ENCODE assay signal across 30 mouse cellular contexts in the genomic region with DNA sequence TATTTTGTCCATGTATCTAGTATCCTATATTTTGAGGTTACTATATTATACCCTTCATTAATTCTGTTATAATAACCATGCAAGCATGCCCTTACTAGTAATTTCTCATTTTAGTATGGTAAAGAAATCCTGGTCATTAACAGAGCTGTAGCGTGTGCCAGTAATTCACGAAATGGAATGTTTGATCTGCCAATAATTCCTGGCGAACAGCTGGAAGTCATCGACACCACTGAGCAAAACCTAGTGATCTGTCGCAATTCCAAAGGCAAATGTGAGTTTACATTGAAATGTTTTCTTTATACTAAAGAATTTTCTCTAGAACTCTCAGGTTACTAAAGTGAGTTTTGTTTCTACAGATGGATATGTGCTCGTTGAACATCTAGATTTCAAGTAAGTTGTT.
DNase-seq lines count a peak whose midpoint lies in the region; ATAC-seq and TF ChIP-seq lines count a peak whose summit lies in the region.
"Had no signal": no experiment of that assay in that cellular context is flagged by ENCODE, and none has a peak within 500 bp of the region (broad histone marks: within the 10 kb centered on the region; RNA-seq: fewer than 3 reads in every experiment).

No protein-coding gene starts in this region.

- peaks cover 5% of the 10 kb centered on the region; the same call in 1 of the 2 replicates for H3K4me1 ChIP-seq in limb, embryonic 14.5 days (ENCODE audit: control insufficient read depth, insufficient read depth, low read length)
- H3K4me1 ChIP-seq in limb, embryonic 10.5 days = no peaks in the 10 kb centered on the region
- H3K4me1 ChIP-seq in lung, embryonic 16.5 days (replicated peaks; ENCODE audit: control insufficient read depth, insufficient read depth, low read length) = peaks cover 6% of the 10 kb centered on the region
- H3K4me1 ChIP-seq: forebrain, embryonic 12.5 days; heart, embryonic 12.5 days; heart, embryonic 15.5 days; hindbrain, embryonic 10.5 days; hindbrain, embryonic 13.5 days had no signal

- no peaks in the 10 kb centered on the region for H3K27me3 ChIP-seq in limb, embryonic 14.5 days (ENCODE audit: control insufficient read depth, insufficient read depth, low read length)
- H3K27me3 ChIP-seq in limb, embryonic 10.5 days (ENCODE audit: low read depth, poor library complexity, severe bottlenecking) = no peaks in the 10 kb centered on the region
- no peaks in the 10 kb centered on the region for H3K27me3 ChIP-seq in lung, embryonic 16.5 days (ENCODE audit: control insufficient read depth, insufficient read depth, low read depth, low read length)
- H3K27me3 ChIP-seq: CH12.LX; embryonic facial prominence, embryonic 12.5 days; forebrain, embryonic 12.5 days; forebrain, embryonic 15.5 days; heart, embryonic 12.5 days; heart, embryonic 15.5 days; hindbrain, embryonic 13.5 days had no signal

- no peaks in the 10 kb centered on the region for H3K9me3 ChIP-seq in limb, embryonic 14.5 days (ENCODE audit: control insufficient read depth, low read length)
- H3K9me3 ChIP-seq in limb, embryonic 10.5 days (replicated peaks) = no peaks in the 10 kb centered on the region
- H3K9me3 ChIP-seq in lung, embryonic 16.5 days (ENCODE audit: control insufficient read depth, low read length) = no peaks in the 10 kb centered on the region
- H3K9me3 ChIP-seq: embryonic facial prominence, embryonic 12.5 days; forebrain, embryonic 12.5 days; forebrain, embryonic 15.5 days; heart, embryonic 12.5 days; heart, embryonic 15.5 days; hindbrain, embryonic 10.5 days; hindbrain, embryonic 13.5 days had no signal

- no peak overlapping the region for H3K27ac ChIP-seq in limb, embryonic 14.5 days (replicated peaks; ENCODE audit: low read depth, low read length)
- no peak overlapping the region for H3K27ac ChIP-seq in limb, embryonic 10.5 days
- H3K27ac ChIP-seq in lung, embryonic 16.5 days (ENCODE audit: low read length) = no peak overlapping the region
- H3K27ac ChIP-seq: embryonic facial prominence, embryonic 12.5 days; forebrain, embryonic 12.5 days; forebrain, embryonic 15.5 days; heart, embryonic 15.5 days; hindbrain, embryonic 10.5 days; hindbrain, embryonic 13.5 days had no signal

- H3K4me3 ChIP-seq in limb, embryonic 14.5 days (replicated peaks; ENCODE audit: low read length) = no peak overlapping the region
- H3K4me3 ChIP-seq in limb, embryonic 10.5 days = no peak overlapping the region
- H3K4me3 ChIP-seq in lung, embryonic 16.5 days (ENCODE audit: low read length) = no peak overlapping the region
- H3K4me3 ChIP-seq: embryonic facial prominence, embryonic 12.5 days; erythroblast, embryonic 14.5 days; forebrain, embryonic 12.5 days; forebrain, embryonic 15.5 days; heart, embryonic 12.5 days; heart, embryonic 15.5 days; hindbrain, embryonic 10.5 days; hindbrain, embryonic 13.5 days had no signal

- TF ChIP-seq POLR2A in limb, embryonic 14.5 days (IDR thresholded peaks at IDR 0.05; ENCODE audit: borderline replicate concordance, extremely low read depth, insufficient read depth, insufficient read length) = no peak

- no peaks in the 10 kb centered on the region for H3K36me3 ChIP-seq in limb, embryonic 14.5 days (ENCODE audit: control insufficient read depth, insufficient read depth, low read length)
- H3K36me3 ChIP-seq in limb, embryonic 10.5 days = no peaks in the 10 kb centered on the region
- no peaks in the 10 kb centered on the region for H3K36me3 ChIP-seq in lung, embryonic 16.5 days (ENCODE audit: control insufficient read depth, insufficient read depth, low read length)
- H3K36me3 ChIP-seq: embryonic facial prominence, embryonic 12.5 days; forebrain, embryonic 12.5 days; forebrain, embryonic 15.5 days; G1E; hindbrain, embryonic 10.5 days had no signal

- no peak overlapping the region for H3K4me2 ChIP-seq in limb, embryonic 14.5 days (replicated peaks; ENCODE audit: low read depth, low read length, severe bottlenecking)
- H3K4me2 ChIP-seq in lung, embryonic 16.5 days (ENCODE audit: low read depth, low read length) = no peak overlapping the region
- H3K4me2 ChIP-seq: embryonic facial prominence, embryonic 12.5 days; forebrain, embryonic 12.5 days; forebrain, embryonic 15.5 days; heart, embryonic 12.5 days; heart, embryonic 15.5 days; hindbrain, embryonic 13.5 days had no signal

- peak; percentile 42 for DNase-seq in limb, embryonic 14.5 days (ENCODE audit: low spot score)
- DNase-seq in limb, embryonic 10.5 days (ENCODE audit: low spot score) = no peak
- DNase-seq in lung, postnatal 4 days = no peak
- DNase-seq in lung, postnatal 25 days (ENCODE audit: low spot score) = peak; percentile 5
- no peak for DNase-seq in lung, postnatal 36 days
- no peak for DNase-seq in thymus, postnatal 0 days (ENCODE audit: low spot score)
- DNase-seq: adrenal gland, adult 8-10 months; adrenal gland, postnatal 25 days; B cell, adult 2 months; cerebellum, adult 11-12 months; cerebellum, adult 8-10 months; cerebellum, postnatal 10 days; cerebellum, postnatal 36 days; embryo, embryonic 11 days; gastrocnemius, postnatal 25 days; heart, adult 18-20 months; heart, postnatal 10 days; heart, postnatal 36 days had no signal

- no peak for ATAC-seq in limb, embryonic 14.5 days (ENCODE audit: low FRiP score, low read depth)
- ATAC-seq in lung, embryonic 16.5 days (ENCODE audit: low read depth) = peak; percentile 57
- ATAC-seq: forebrain, embryonic 15.5 days; hindbrain, embryonic 16.5 days had no signal

- H3K9ac ChIP-seq in limb, embryonic 14.5 days (ENCODE audit: low read depth, low read length, severe bottlenecking) = no peak overlapping the region
- H3K9ac ChIP-seq in lung, embryonic 16.5 days (ENCODE audit: low read length) = no peak overlapping the region
- H3K9ac ChIP-seq: embryonic facial prominence, embryonic 12.5 days; forebrain, embryonic 12.5 days; forebrain, embryonic 15.5 days; heart, embryonic 12.5 days; heart, embryonic 15.5 days; hindbrain, embryonic 13.5 days had no signal

- 27% methylated on average over 6 of the region's 6 CpGs for WGBS in limb, embryonic 14.5 days
- 81% methylated on average over 6 of the region's 6 CpGs for WGBS in limb, embryonic 10.5 days
- 35% methylated on average over 6 of the region's 6 CpGs for WGBS in lung, embryonic 16.5 days

Comparison
In these comparisons a context has a peak if more than half of its experiments do, and no peak if none do; other contexts are left out.
1. DNase-seq: peak in limb, embryonic 14.5 days (single experiment) and lung, postnatal 25 days (single experiment); none in limb, embryonic 10.5 days (single experiment), lung, postnatal 4 days (0 of 2), lung, postnatal 36 days (single experiment) and thymus, postnatal 0 days (single experiment).